25 mouse cellular contexts compared by ENCODE assay signal in the genomic region with DNA sequence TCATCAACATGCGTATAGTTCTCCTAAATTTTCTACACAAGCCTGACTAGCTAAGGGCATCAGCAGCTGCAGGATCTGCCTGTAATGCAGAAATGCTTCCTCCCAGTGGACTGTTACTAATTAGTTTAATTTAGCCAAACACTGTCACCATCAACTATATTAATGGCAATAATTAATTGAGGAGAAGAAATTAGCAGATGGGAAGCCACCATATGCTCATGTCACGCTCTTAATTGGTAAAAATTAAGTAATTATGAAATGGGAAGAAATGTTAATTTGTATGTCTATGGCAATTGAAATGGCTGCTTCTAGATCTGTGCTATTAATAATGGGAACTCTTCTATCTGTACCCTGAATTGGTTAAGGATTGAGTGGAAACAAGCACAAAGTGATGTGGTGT.
DNase-seq lines count a peak whose midpoint lies in the region; ATAC-seq and TF ChIP-seq lines count a peak whose summit lies in the region.
"Had no signal": no experiment of that assay in that cellular context is flagged by ENCODE, and none has a peak within 500 bp of the region (broad histone marks: within the 10 kb centered on the region; RNA-seq: fewer than 3 reads in every experiment).

No protein-coding gene starts in this region.

- WGBS in midbrain, embryonic 13.5 days: 91% methylated on average over 2 of the region's 2 CpGs
- WGBS in midbrain, embryonic 10.5 days: 95% methylated on average over 2 of the region's 2 CpGs
- 58% methylated on average over 2 of the region's 2 CpGs for WGBS in hindbrain, embryonic 14.5 days

- no peak overlapping the region for H3K4me2 ChIP-seq in midbrain, embryonic 13.5 days (replicated peaks)
- no peak overlapping the region for H3K4me2 ChIP-seq in hindbrain, embryonic 14.5 days (replicated peaks)
- H3K4me2 ChIP-seq: embryonic facial prominence, embryonic 13.5 days; limb, embryonic 15.5 days; lung, embryonic 15.5 days had no signal

- intact Hi-C loops in heart, postnatal 36 days (cut with DNase I): no loop called here

- H3K9me3 ChIP-seq in midbrain, embryonic 13.5 days: no peaks in the 10 kb centered on the region
- no peaks in the 10 kb centered on the region for H3K9me3 ChIP-seq in midbrain, embryonic 10.5 days (replicated peaks)
- H3K9me3 ChIP-seq in hindbrain, embryonic 14.5 days (ENCODE audit: control insufficient read depth, low read length): no peaks in the 10 kb centered on the region
- H3K9me3 ChIP-seq: embryonic facial prominence, embryonic 13.5 days; G1E; limb, embryonic 15.5 days; lung, embryonic 15.5 days had no signal

- 0 out of 2 replicates have a peak, but pooled peaks have one; percentile 53 for ATAC-seq in midbrain, embryonic 13.5 days
- peak; percentile 76 for ATAC-seq in hindbrain, embryonic 14.5 days (ENCODE audit: low FRiP score)
- ATAC-seq: Patski had no signal

- TF ChIP-seq CTCF in brain, embryonic 14.5 days (IDR thresholded peaks at IDR 0.05; ENCODE audit: borderline replicate concordance, extremely low read depth, insufficient read depth, insufficient read length): no peak

- no peak overlapping the region for H3K27ac ChIP-seq in midbrain, embryonic 13.5 days
- H3K27ac ChIP-seq in midbrain, embryonic 10.5 days (replicated peaks): no peak overlapping the region
- no peak overlapping the region for H3K27ac ChIP-seq in hindbrain, embryonic 14.5 days
- H3K27ac ChIP-seq: embryonic facial prominence, embryonic 13.5 days; limb, embryonic 15.5 days; liver, embryonic 14.5 days; lung, embryonic 15.5 days had no signal

- H3K36me3 ChIP-seq in midbrain, embryonic 13.5 days: no peaks in the 10 kb centered on the region
- H3K36me3 ChIP-seq in midbrain, embryonic 10.5 days: no peaks in the 10 kb centered on the region
- no peaks in the 10 kb centered on the region for H3K36me3 ChIP-seq in hindbrain, embryonic 14.5 days (replicated peaks; ENCODE audit: control insufficient read depth, insufficient read depth)
- H3K36me3 ChIP-seq: embryonic facial prominence, embryonic 13.5 days; G1E; limb, embryonic 15.5 days; lung, embryonic 15.5 days had no signal

- no peaks in the 10 kb centered on the region for H3K27me3 ChIP-seq in midbrain, embryonic 13.5 days
- H3K27me3 ChIP-seq in midbrain, embryonic 10.5 days (ENCODE audit: low read depth, poor library complexity, severe bottlenecking): no peaks in the 10 kb centered on the region
- H3K27me3 ChIP-seq in hindbrain, embryonic 14.5 days (ENCODE audit: control insufficient read depth, insufficient read depth, low read length): no peaks in the 10 kb centered on the region
- H3K27me3 ChIP-seq: CH12.LX; embryonic facial prominence, embryonic 13.5 days; limb, embryonic 15.5 days; lung, embryonic 15.5 days; Patski had no signal

- H3K4me3 ChIP-seq in midbrain, embryonic 13.5 days (replicated peaks): no peak overlapping the region
- no peak overlapping the region for H3K4me3 ChIP-seq in midbrain, embryonic 10.5 days
- no peak overlapping the region for H3K4me3 ChIP-seq in hindbrain, embryonic 14.5 days (replicated peaks; ENCODE audit: low read length)
- H3K4me3 ChIP-seq: embryonic facial prominence, embryonic 13.5 days; erythroblast, embryonic 14.5 days; limb, embryonic 15.5 days; lung, embryonic 15.5 days had no signal

- no peaks in the 10 kb centered on the region for H3K4me1 ChIP-seq in midbrain, embryonic 13.5 days (replicated peaks)
- H3K4me1 ChIP-seq in midbrain, embryonic 10.5 days: no peaks in the 10 kb centered on the region
- no peaks in the 10 kb centered on the region for H3K4me1 ChIP-seq in hindbrain, embryonic 14.5 days (replicated peaks; ENCODE audit: control insufficient read depth, insufficient read depth, low read length)
- H3K4me1 ChIP-seq: embryonic facial prominence, embryonic 13.5 days; limb, embryonic 15.5 days; lung, embryonic 15.5 days had no signal

- H3K9ac ChIP-seq in midbrain, embryonic 13.5 days (replicated peaks): no peak overlapping the region
- H3K9ac ChIP-seq in hindbrain, embryonic 14.5 days: no peak overlapping the region
- H3K9ac ChIP-seq: embryonic facial prominence, embryonic 13.5 days; limb, embryonic 15.5 days; liver, embryonic 14.5 days; lung, embryonic 15.5 days had no signal

- DNase-seq in midbrain, embryonic 10.5 days (ENCODE audit: low spot score): no peak
- peak; percentile 67 for DNase-seq in brain, embryonic 14.5 days (ENCODE audit: low read depth)
- DNase-seq in hindbrain, embryonic 14.5 days (ENCODE audit: low spot score): peak; percentile 48
- DNase-seq in retina, postnatal 1 day: peak; percentile 72
- no peak for DNase-seq in right cerebral cortex, postnatal 25 days
- no peak for DNase-seq in heart, postnatal 36 days
- DNase-seq: B cell, adult 2 months; cerebellum, adult 8-10 months; cerebellum, postnatal 36 days; embryo, embryonic 11 days; kidney, adult 8-10 months; kidney, postnatal 14 days; left cerebral cortex, postnatal 4 days; lung, postnatal 4 days; right cerebral cortex, postnatal 4 days; thymus, postnatal 14 days had no signal

- no peak for TF ChIP-seq POLR2A in brain, embryonic 14.5 days (IDR thresholded peaks at IDR 0.05; ENCODE audit: borderline replicate concordance, extremely low read depth, insufficient read depth, insufficient read length, poor library complexity, severe bottlenecking)

Comparison
In these comparisons a context has a peak if more than half of its experiments do, and no peak if none do; other contexts are left out.
1. DNase-seq: peak in brain, embryonic 14.5 days (single experiment), hindbrain, embryonic 14.5 days (single experiment) and retina, postnatal 1 day (single experiment); none in midbrain, embryonic 10.5 days (single experiment), right cerebral cortex, postnatal 25 days (single experiment) and heart, postnatal 36 days (0 of 2).